Mouse (Mus musculus): ENCODE results near the gene Klhl42. TPM values are rescaled to one million over a fixed set of nuclear protein-coding genes. Genes with fewer than 3 reads are reported as not detected.

Gene Klhl42
- 1 to 10 TPM; 8.5 to 9.5 TPM for total RNA-seq (2021)

GRCm38 (mm10) chr6:147091136-147092120 lies at the start of gene Klhl42:
TSS of gene Klhl42 (plus strand) at chr6:147091379.
- DNase-seq = peak; percentile 82 to 85
- intact Hi-C loops (cut with DNase I) = no loop called here

GRCm38 (mm10) chr6:147042291-147043290 lies 48.6 kb upstream of the Klhl42 start, which contains the start of gene Mrps35:
TSS of gene Mrps35 (plus strand) at chr6:147042764.
- intact Hi-C loops (cut with DNase I) = no loop called here

GRCm38 (mm10) chr6:147043633-147044032 lies 47.5 kb upstream of the Klhl42 start:
- intact Hi-C loops (cut with DNase I) = no loop called here
- DNase-seq = no peak

More at GRCm38 (mm10) chr6:147042291-147043290, 48.6 kb upstream of the Klhl42 start, which contains the start of gene Mrps35:
- peak; percentile 91 to 95 for DNase-seq

- intact Hi-C loops (cut with DNase I) = no loop called here
- no peak for DNase-seq
Measured at GRCm38 (mm10) chr6:147049239-147049805, 41.9 kb upstream of the Klhl42 start.

- intact Hi-C loops (cut with DNase I) = no loop called here
- no peak for DNase-seq
Measured at GRCm38 (mm10) chr6:147051666-147052065, 39.5 kb upstream of the Klhl42 start.

GRCm38 (mm10) chr6:147052440-147052839 lies 38.7 kb upstream of the Klhl42 start:
- intact Hi-C loops (cut with DNase I) = no loop called here
- DNase-seq = no peak

- intact Hi-C loops (cut with DNase I) = no loop called here
- DNase-seq = no peak
Measured at GRCm38 (mm10) chr6:147053785-147054646, 37.2 kb upstream of the Klhl42 start.

GRCm38 (mm10) chr6:147055374-147055977 lies 35.7 kb upstream of the Klhl42 start:
- intact Hi-C loops (cut with DNase I) = no loop called here
- no peak for DNase-seq

- DNase-seq = peak; percentile 39 to 47
- intact Hi-C loops (cut with DNase I) = no loop called here
Measured at GRCm38 (mm10) chr6:147059326-147059725, 31.9 kb upstream of the Klhl42 start.

- intact Hi-C loops (cut with DNase I) = no loop called here
- no peak for DNase-seq
Measured at GRCm38 (mm10) chr6:147061630-147062029, 29.5 kb upstream of the Klhl42 start.

- intact Hi-C loops (cut with DNase I) = no loop called here
- DNase-seq = no peak
Measured at GRCm38 (mm10) chr6:147062034-147062433, 29.1 kb upstream of the Klhl42 start.

GRCm38 (mm10) chr6:147062694-147063093 lies 28.5 kb upstream of the Klhl42 start:
- DNase-seq = no peak
- intact Hi-C loops (cut with DNase I) = no loop called here

GRCm38 (mm10) chr6:147064226-147064943 lies 26.8 kb upstream of the Klhl42 start:
- intact Hi-C loops (cut with DNase I) = no loop called here
- DNase-seq = no peak

- peak in 1 of 2 experiments; percentile 21 for DNase-seq
- intact Hi-C loops (cut with DNase I) = no loop called here
Measured at GRCm38 (mm10) chr6:147064944-147065261, 26.3 kb upstream of the Klhl42 start.

GRCm38 (mm10) chr6:147075808-147076387 lies 15.3 kb upstream of the Klhl42 start:
- DNase-seq = peak in 1 of 2 experiments; percentile 16
- intact Hi-C loops (cut with DNase I) = no loop called here

GRCm38 (mm10) chr6:147076878-147077277 lies 14.3 kb upstream of the Klhl42 start:
- DNase-seq = no peak
- intact Hi-C loops (cut with DNase I) = no loop called here

GRCm38 (mm10) chr6:147079919-147080318 lies 11.3 kb upstream of the Klhl42 start:
- no peak for DNase-seq
- intact Hi-C loops (cut with DNase I) = no loop called here

- intact Hi-C loops (cut with DNase I) = no loop called here
Measured at GRCm38 (mm10) chr6:147085398-147086040, 5.7 kb upstream of the Klhl42 start.

More at GRCm38 (mm10) chr6:147085398-147086040, 5.7 kb upstream of the Klhl42 start:
- no peak for DNase-seq
